Mouse (Mus musculus) stomach, postnatal 0 days (tissue): ENCODE data around the gene Tmem179b. TPM values are rescaled to one million over a fixed set of nuclear protein-coding genes. Genes with fewer than 3 reads are reported as not detected.

Source experiments
- ATAC-seq: fragments of 200-750 bp; cut with Nextera tagmentation; 2 replicates; pipeline ENCODE4 v1.8.0; 2017; ENCODE audit not compliant: low FRiP score, low TSS enrichment
- DNase-seq: peaks from one replicate; pipeline ENCODE4 v3.0.0-alpha.2; 2016; ENCODE audit warnings: low spot score
- H3K27ac ChIP-seq: fragments of 300-500 bp; sonication (generic); replicated peaks from 2 replicates; pipeline ENCODE4 v1.5.1; 2014; ENCODE audit warnings: mild to moderate bottlenecking, control low read depth
- H3K27me3 ChIP-seq: fragments of 300-500 bp; sonication (generic); 2 replicates; pipeline ENCODE4 v1.6.1; 2014; ENCODE audit warnings: low read length; ENCODE audit not compliant: control insufficient read depth, insufficient read depth
- H3K36me3 ChIP-seq: fragments of 300-500 bp; sonication (generic); 2 replicates; pipeline ENCODE4 v1.6.1; 2014; ENCODE audit warnings: low read length, mixed read lengths; ENCODE audit not compliant: control insufficient read depth, insufficient read depth
- H3K4me1 ChIP-seq: fragments of 300-500 bp; sonication (generic); replicated peaks from 2 replicates; pipeline ENCODE4 v1.6.1; 2014; ENCODE audit warnings: antibody characterized with exemption; ENCODE audit not compliant: control insufficient read depth, insufficient read depth
- H3K4me2 ChIP-seq: fragments of 300-500 bp; sonication (generic); replicated peaks from 2 replicates; pipeline ENCODE4 v1.6.1; 2014; ENCODE audit warnings: low read depth, mild to moderate bottlenecking, control low read depth, moderate library complexity
- H3K4me3 ChIP-seq: fragments of 300-500 bp; sonication (generic); 2 replicates; pipeline ENCODE4 v1.5.1; 2014; ENCODE audit warnings: low read depth, low read length, control low read depth
- H3K9ac ChIP-seq: fragments of 300-500 bp; sonication (generic); 2 replicates; pipeline ENCODE4 v1.6.1; 2014; ENCODE audit warnings: mild to moderate bottlenecking, low read length, control low read depth, mixed read lengths
- H3K9me3 ChIP-seq: fragments of 300-500 bp; sonication (generic); 2 replicates; pipeline ENCODE4 v1.6.1; 2016; ENCODE audit warnings: low read length; ENCODE audit not compliant: control insufficient read depth
- CTCF ChIP-seq: IDR thresholded peaks from 2 replicates; pipeline ENCODE4 v1.5.1; 2016; ENCODE audit warnings: antibody characterized with exemption, low read depth, mild to moderate bottlenecking, moderate library complexity
- EP300 ChIP-seq: optimal IDR thresholded peaks from 2 replicates; pipeline ENCODE3; 2016; ENCODE audit warnings: antibody characterized with exemption
- WGBS: fragments of 180-500 bp; shearing (Covaris S2); extraction: QIAGEN DNeasy Blood & Tissue Kit; methylation state at CpG from one replicate; pipeline ENCODE4 v1.1.7; 2014; 5-methylcytosine and 5-hydroxymethylcytosine counted together
- polyA plus RNA-seq: library from polyadenylated mRNA; unstranded; fragments of >200 nt; fragmentation: Nextera tagmentation; extraction: Ambion mirVana; gene quantifications from 2 replicates; pipeline ENCODE4 v1.2.1, GENCODE M21; 2015

Tmem179b gene
- polyA plus RNA-seq, 1 experiment from 2014 or later = 98.4 TPM

DNA sequence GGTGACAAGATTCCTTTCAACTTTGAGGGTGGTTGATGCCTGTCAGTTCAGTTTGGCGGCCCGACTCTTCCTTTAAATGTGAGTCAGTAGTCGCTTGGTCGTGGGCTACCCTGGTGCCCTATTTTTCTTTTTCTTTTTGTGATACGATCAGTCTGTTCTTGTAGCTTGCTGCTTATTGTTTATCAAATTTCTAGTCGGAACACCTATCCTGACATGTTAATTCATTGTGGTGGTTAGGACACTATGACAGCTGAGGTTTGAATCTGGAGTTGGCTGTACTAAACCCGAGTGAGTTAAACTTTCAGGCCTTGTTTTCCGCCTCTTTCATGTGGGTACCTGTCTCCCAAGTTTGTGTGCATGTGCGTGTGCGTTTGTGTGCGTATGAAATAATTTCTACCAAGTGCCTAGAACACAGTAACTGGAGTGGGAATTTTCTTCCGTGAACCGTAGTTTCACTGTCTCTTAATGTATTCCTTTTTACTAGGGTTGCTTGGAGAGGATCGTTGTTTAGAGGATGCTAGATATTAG, 16.7 kb downstream of the Tmem179b start:
- 3% methylated on average over 14 of the region's 14 CpGs for WGBS
- Histone ChIP-seq H3K4me2 (peak overlapping the region; percentile 49), H3K9ac (peak overlapping the region; percentile 97), H3K27ac (peak overlapping the region; percentile 96), H3K4me3 (peak overlapping the region; percentile 94), H3K4me1 (no peaks in the 10 kb centered on the region), H3K36me3 (0 out of 2 replicates have a peak, but pooled peaks cover 6% of the 10 kb centered on the region), H3K9me3 (no peaks in the 10 kb centered on the region), H3K27me3 (no peaks in the 10 kb centered on the region)
- DNase-seq (no peak), ATAC-seq (no peak)
- no peak for TF ChIP-seq CTCF
- TF ChIP-seq EP300 = no peak

DNA sequence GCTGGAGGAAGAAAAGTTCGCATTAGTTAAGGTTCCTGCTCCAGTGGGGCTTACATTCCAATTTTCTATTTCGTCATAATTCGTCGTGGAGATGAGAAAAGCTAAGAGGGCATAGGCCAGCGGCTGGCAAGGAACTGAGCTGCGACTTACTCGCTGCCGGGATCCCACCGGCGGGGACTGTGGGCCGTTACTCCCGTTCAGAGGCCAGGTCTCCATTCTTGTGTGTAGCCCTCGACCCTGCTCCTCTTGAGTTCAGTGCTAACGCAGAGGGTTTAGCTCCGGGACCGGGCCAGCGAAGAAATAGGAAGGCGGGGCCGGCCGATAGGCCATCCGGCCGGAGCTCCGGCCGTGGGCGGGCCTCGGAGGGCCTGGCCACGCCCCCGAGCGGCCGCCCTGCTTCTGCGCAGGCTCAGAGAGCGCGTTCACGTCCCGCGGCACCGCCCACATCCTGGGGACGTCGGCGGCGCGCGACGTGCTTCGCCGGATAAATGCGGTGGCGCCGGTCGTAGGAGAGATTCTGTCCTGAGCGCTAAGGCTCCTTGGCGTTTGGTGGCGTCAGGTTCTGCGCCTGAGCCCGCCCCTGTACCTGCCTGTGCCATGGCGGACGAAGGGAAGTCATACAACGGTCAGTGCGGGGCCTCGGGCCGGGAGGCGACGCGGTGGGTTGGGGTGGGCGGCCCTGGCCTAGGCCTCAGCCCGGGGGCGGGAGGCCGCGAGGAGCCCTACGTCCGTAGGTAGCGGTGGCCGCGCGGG, 17.5 kb downstream of the Tmem179b start, which contains the start of gene Nxf1:
Gene Nxf1, plus strand, starts transcription at position 439 of the 753 bp plus-strand sequence.
- Histone ChIP-seq H3K36me3 (0 out of 2 replicates have a peak, but pooled peaks cover 4% of the 10 kb centered on the region), H3K4me1 (no peaks in the 10 kb centered on the region), H3K9me3 (no peaks in the 10 kb centered on the region), H3K27ac (peak within 1 kb of the TSS; percentile 96), H3K27me3 (no peaks in the 10 kb centered on the region), H3K9ac (peak within 1 kb of the TSS; percentile 97), H3K4me2 (peak within 1 kb of the TSS; percentile 49), H3K4me3 (peak within 1 kb of the TSS; percentile 94)
- DNase-seq = peak; percentile 96
- peak; percentile 94 for ATAC-seq
- WGBS = under 1% methylated on average over 62 of the region's 75 CpGs
- peak; percentile 22; the same call in 1 of the 2 replicates for TF ChIP-seq CTCF
- TF ChIP-seq EP300 = peak; percentile 44

DNA sequence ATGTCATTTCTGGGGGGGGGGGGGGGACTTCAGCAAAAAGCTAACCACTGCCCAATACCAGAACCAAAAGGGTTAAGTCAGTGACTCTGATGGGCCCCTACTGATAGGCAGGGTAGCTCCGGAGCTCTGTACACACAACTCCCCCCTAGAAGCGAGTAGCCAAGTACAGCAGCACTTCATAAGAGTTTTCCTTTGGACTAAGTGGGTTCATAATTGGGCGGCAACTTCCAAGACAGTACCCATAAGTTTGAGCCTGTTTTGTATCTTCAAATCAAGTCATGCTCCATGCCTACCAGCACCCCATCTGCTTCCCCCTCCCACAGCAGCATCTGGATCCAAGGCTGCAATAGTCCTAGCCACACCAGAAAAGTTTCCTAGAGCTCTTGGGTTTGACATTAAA, 18.6 kb downstream of the Tmem179b start:
- Histone ChIP-seq H3K4me2 (no peak overlapping the region), H3K4me1 (no peaks in the 10 kb centered on the region), H3K36me3 (peaks cover 11% of the 10 kb centered on the region; the same call in 1 of the 2 replicates), H3K9me3 (no peaks in the 10 kb centered on the region), H3K4me3 (no peak overlapping the region), H3K27ac (no peak overlapping the region), H3K9ac (no peak overlapping the region), H3K27me3 (no peaks in the 10 kb centered on the region)
- WGBS = 46% methylated on average over 3 of the region's 3 CpGs
- DNase-seq = no peak
- no peak for TF ChIP-seq CTCF
- no peak for TF ChIP-seq EP300
- ATAC-seq = no peak

DNA sequence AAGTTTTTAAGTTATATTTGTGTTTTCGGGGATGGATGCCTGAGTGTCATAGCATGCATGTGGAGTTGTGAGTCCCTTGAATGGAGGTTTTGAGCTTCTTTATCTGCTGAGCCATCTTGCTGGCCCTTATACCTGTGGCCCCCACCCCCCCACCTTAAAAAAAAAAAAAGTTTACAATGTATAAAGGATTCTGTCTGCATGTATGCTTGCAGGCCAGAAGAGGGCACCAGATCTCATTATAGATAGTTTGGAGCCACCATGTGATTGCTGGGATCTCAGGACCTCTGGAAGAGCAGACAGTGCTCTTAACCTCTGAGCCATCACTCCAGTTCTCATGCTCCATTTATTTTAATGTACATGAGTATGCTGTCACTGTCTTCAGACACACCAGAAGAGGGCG, 26.9 kb downstream of the Tmem179b start:
- H3K4me2 ChIP-seq = no peak overlapping the region
- H3K27ac ChIP-seq = no peak overlapping the region
- peaks cover 42% of the 10 kb centered on the region for H3K36me3 ChIP-seq
- peak; percentile 67 for TF ChIP-seq CTCF
- no peak for TF ChIP-seq EP300
- H3K9ac ChIP-seq = no peak overlapping the region
- no peaks in the 10 kb centered on the region for H3K27me3 ChIP-seq
- 79% methylated on average over 2 of the region's 2 CpGs for WGBS
- no peaks in the 10 kb centered on the region for H3K9me3 ChIP-seq
- no peak overlapping the region for H3K4me3 ChIP-seq
- ATAC-seq (no peak), DNase-seq (no peak)
- no peaks in the 10 kb centered on the region; the same call in 1 of the 2 replicates for H3K4me1 ChIP-seq

DNA sequence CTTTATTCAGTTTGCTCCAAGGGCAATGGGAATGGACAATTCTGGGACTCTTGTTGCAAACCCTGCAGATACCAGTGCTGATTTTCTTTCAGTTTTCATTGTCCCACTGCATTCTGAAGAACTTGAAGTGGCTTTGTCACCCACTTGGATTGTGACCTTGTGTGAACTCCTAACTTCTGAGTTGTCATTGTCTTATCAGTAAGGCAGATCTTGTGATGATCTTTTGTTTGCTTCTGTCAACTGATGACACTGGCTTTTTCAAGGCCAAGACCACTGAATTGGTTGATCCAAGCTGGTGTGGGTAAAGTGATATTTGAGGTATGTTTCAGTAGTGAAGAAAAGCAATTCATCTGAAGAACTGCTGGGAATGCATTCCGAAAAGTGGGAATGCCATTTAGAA, 28.9 kb downstream of the Tmem179b start:
- H3K27me3 ChIP-seq = no peaks in the 10 kb centered on the region
- 89% methylated on average over 1 of the region's 1 CpGs for WGBS
- no peak for ATAC-seq

DNA sequence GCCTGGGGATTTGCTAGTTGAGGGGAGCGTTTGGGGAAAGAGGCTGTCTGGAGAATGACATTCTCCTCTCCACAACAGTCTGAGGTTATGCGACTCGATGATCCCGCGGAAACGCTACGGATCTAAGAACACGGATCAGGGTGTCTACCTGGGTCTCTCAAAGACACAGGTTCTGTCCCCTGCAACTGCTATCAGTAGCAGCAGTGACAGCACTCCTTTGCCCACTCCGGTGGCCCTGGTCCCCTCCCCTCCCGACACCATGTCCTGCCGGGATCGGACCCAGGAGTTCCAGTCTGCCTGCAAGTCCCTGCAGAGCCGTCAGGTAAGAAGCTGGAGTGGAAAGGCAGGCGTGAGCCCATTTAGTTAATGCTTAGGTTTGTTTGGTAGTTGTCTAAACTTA, 32.1 kb downstream of the Tmem179b start:
- WGBS = 8% methylated on average over 14 of the region's 14 CpGs
- Histone ChIP-seq H3K9me3 (no peaks in the 10 kb centered on the region), H3K27me3 (no peaks in the 10 kb centered on the region), H3K4me3 (peak overlapping the region; percentile 94), H3K27ac (peak overlapping the region; percentile 97), H3K36me3 (peaks cover 20% of the 10 kb centered on the region), H3K9ac (peak overlapping the region; percentile 98), H3K4me2 (peak overlapping the region; percentile 97), H3K4me1 (peaks cover 2% of the 10 kb centered on the region; the same call in 1 of the 2 replicates)
- TF ChIP-seq CTCF (no peak), EP300 (no peak)
- ATAC-seq (no peak), DNase-seq (peak; percentile 30)

More for the DNA sequence above, 28.9 kb downstream of the Tmem179b start:
- no peak overlapping the region for H3K4me3 ChIP-seq
- TF ChIP-seq CTCF = no peak
- TF ChIP-seq EP300 = no peak
- H3K27ac ChIP-seq = no peak overlapping the region
- H3K9ac ChIP-seq = no peak overlapping the region
- no peak for DNase-seq
- no peaks in the 10 kb centered on the region for H3K9me3 ChIP-seq
- H3K36me3 ChIP-seq = peaks cover 35% of the 10 kb centered on the region
- peaks cover 2% of the 10 kb centered on the region; the same call in 1 of the 2 replicates for H3K4me1 ChIP-seq
- H3K4me2 ChIP-seq = no peak overlapping the region
